Mouse (Mus musculus) limb, embryonic 13.5 days (tissue): ENCODE measurements around the gene Dlg2. TPM values are rescaled to one million over a fixed set of nuclear protein-coding genes. Genes with fewer than 3 reads are reported as not detected.

Source experiments
- ATAC-seq: fragments of 200-750 bp; cut with Nextera tagmentation; 2 replicates; pipeline ENCODE4 v1.8.0; 2017; ENCODE audit warnings: low read depth, moderate number of reproducible peaks, moderate TSS enrichment; ENCODE audit not compliant: low FRiP score
- H3K27ac ChIP-seq: fragments of 300-500 bp; sonication (generic); 2 replicates; pipeline ENCODE4 v1.5.1; 2015; ENCODE audit warnings: inconsistent platforms, mild to moderate bottlenecking, moderate library complexity
- H3K27me3 ChIP-seq: fragments of 300-500 bp; sonication (generic); 2 replicates; pipeline ENCODE4 v1.6.1; 2015; ENCODE audit warnings: mild to moderate bottlenecking, inconsistent platforms
- H3K36me3 ChIP-seq: fragments of 300-500 bp; sonication (generic); 2 replicates; pipeline ENCODE4 v1.6.1; 2015; ENCODE audit warnings: inconsistent platforms, mild to moderate bottlenecking, moderate library complexity
- H3K4me1 ChIP-seq: fragments of 300-500 bp; sonication (generic); 2 replicates; pipeline ENCODE4 v1.6.1; 2015; ENCODE audit warnings: inconsistent platforms
- H3K4me2 ChIP-seq: fragments of 300-500 bp; sonication (generic); replicated peaks from 2 replicates; pipeline ENCODE4 v1.6.1; 2015; ENCODE audit warnings: inconsistent platforms, mild to moderate bottlenecking, moderate library complexity
- H3K4me3 ChIP-seq: fragments of 300-500 bp; sonication (generic); 2 replicates; pipeline ENCODE4 v1.5.1; 2015; ENCODE audit warnings: moderate library complexity, mild to moderate bottlenecking, inconsistent platforms
- H3K9ac ChIP-seq: fragments of 300-500 bp; sonication (generic); 2 replicates; pipeline ENCODE4 v1.6.1; 2015; ENCODE audit warnings: mild to moderate bottlenecking, inconsistent platforms
- H3K9me3 ChIP-seq: fragments of 300-500 bp; sonication (generic); 2 replicates; pipeline ENCODE4 v1.6.1; 2016; ENCODE audit warnings: inconsistent platforms
- WGBS: fragments of 180-500 bp; shearing (Covaris S2); methylation state at CpG from one replicate; pipeline ENCODE4 v1.1.7; 2015; 5-methylcytosine and 5-hydroxymethylcytosine counted together
- polyA plus RNA-seq: library from polyadenylated mRNA; unstranded; fragments of >200 nt; fragmentation: Nextera tagmentation; extraction: Ambion mirVana; gene quantifications from 2 replicates; pipeline ENCODE4 v1.2.1, GENCODE M21; 2015

The Dlg2 gene
- polyA plus RNA-seq, 1 experiment from 2014 or later = 4.2 TPM

DNA sequence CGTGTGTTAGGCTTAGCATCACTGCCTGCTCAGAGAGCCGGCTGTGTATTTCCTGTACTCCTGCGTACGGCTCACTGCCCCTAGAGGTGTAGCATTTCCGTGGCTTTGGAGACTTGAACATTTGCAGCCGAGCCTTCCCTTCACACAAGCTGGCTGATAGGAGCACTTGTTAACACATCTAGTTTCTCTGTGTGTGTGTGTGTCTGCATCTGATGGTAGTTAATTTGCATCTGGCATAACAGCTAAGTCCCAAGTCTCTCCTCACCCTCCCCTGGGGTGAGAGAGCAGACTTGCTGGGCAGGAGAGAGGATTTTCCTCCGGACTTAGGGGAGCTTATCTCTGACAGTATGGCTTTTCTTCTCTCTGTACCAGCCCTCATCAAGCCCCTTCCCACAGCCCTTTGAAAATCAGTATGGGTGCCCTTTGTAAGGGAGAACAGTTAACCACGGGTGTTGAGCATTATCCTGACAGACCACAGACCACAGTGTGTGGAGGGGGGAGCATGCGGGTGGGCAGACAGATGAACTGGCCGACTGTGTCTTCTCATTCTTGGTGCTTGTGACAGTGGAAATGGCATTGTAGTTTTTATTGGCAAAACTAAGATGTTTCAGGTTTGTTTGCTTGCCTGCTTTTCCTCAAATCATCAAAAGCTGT lies 1705.6 kb downstream of the Dlg2 start:
- H3K4me1 ChIP-seq = peaks cover 24% of the 10 kb centered on the region
- H3K9ac ChIP-seq = no peak overlapping the region
- H3K9me3 ChIP-seq = no peaks in the 10 kb centered on the region
- peaks cover 21% of the 10 kb centered on the region for H3K27me3 ChIP-seq
- H3K27ac ChIP-seq = no peak overlapping the region
- peak overlapping the region; percentile 70 for H3K4me2 ChIP-seq
- H3K4me3 ChIP-seq = peak overlapping the region; percentile 38
- ATAC-seq = no peak
- H3K36me3 ChIP-seq = no peaks in the 10 kb centered on the region
- WGBS = 10% methylated on average over 10 of the region's 10 CpGs

DNA sequence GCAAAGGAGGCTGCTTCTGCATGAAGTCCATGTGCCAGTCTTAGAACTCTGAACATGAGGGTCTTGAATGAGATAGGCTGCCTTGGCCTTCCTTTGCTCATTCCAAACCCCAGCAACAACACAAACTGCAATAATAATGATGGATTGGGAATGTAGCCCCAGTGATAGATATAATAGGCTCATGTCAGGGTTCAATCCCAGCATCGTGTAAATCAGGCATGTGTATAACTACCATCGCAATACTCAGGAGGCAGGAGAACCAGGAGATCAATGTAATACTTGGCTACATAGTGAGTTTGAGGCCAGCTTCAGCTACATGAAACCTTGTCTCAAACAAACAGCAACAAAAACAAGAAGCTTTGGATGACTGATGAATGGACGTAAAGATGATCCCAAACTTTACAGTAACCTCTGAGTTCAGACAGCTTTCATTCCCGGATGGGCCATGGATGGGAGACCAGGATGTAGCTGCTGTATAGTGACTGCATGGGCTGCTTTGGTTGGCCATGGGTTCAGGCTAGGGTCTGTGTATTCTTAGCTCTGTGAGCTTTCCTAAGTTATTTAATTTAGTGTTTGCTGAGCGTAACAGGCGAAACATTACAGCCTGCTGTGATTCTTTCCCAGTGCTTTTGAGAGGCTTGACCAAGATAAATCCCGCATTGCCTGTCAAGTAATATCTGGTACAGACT lies 1708.0 kb downstream of the Dlg2 start:
- Histone ChIP-seq H3K4me3 (no peak overlapping the region), H3K9ac (no peak overlapping the region), H3K4me2 (no peak overlapping the region), H3K9me3 (no peaks in the 10 kb centered on the region), H3K27me3 (peaks cover 20% of the 10 kb centered on the region), H3K36me3 (no peaks in the 10 kb centered on the region), H3K4me1 (peaks cover 27% of the 10 kb centered on the region), H3K27ac (no peak overlapping the region)
- ATAC-seq = no peak
- WGBS = 89% methylated on average over 7 of the region's 7 CpGs

DNA sequence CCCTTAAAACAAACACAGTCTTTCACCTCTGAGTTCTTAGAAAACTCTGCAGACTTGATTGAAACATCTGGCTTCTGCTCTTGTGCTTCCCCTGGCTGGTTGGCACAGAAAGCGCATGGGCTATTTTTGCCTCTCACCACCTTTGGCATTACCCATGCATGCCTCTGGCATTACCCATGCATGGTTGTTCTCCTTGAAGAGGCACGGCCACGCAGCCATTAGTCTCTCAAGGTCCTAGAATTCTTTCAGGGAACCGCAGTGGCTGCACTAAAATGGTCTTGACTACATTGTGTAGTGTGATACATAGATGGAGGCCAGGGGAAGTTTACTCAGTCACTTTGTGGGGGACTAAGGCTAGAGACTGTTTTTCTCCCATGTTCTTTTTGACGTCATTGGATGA lies 1709.9 kb downstream of the Dlg2 start:
- Histone ChIP-seq H3K9ac (no peak overlapping the region), H3K36me3 (no peaks in the 10 kb centered on the region), H3K4me1 (peaks cover 15% of the 10 kb centered on the region), H3K27me3 (peaks cover 11% of the 10 kb centered on the region; the same call in 1 of the 2 replicates), H3K4me2 (no peak overlapping the region), H3K9me3 (no peaks in the 10 kb centered on the region), H3K27ac (no peak overlapping the region), H3K4me3 (no peak overlapping the region)
- 83% methylated on average over 5 of the region's 5 CpGs for WGBS
- ATAC-seq = no peak

DNA sequence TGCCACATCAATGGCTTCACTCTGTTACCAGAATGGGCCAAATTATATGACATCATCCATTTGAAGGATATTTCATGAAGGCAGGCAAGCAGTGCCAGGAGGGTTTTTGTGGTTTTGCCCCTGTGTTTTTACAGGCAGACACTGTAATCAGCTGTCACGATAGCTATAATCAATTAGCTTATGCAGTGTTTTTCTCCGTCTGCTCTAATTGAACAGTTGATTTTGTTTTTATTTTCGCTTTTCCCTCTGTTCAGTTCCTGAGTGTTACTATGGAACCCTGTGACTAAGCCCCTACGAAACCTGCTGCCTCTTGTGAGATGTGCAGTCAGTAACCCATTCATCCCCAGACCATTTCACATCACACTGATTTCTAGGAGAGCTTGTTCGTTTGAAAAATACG lies 1712.7 kb downstream of the Dlg2 start:
- H3K4me3 ChIP-seq = no peak overlapping the region
- 59% methylated on average over 6 of the region's 6 CpGs for WGBS
- H3K27ac ChIP-seq = no peak overlapping the region
- 0 out of 2 replicates have a peak, but pooled peaks cover 2% of the 10 kb centered on the region for H3K4me1 ChIP-seq
- no peaks in the 10 kb centered on the region for H3K27me3 ChIP-seq
- H3K36me3 ChIP-seq = no peaks in the 10 kb centered on the region
- no peak overlapping the region for H3K9ac ChIP-seq
- H3K4me2 ChIP-seq = no peak overlapping the region
- H3K9me3 ChIP-seq = no peaks in the 10 kb centered on the region
- no peak for ATAC-seq

DNA sequence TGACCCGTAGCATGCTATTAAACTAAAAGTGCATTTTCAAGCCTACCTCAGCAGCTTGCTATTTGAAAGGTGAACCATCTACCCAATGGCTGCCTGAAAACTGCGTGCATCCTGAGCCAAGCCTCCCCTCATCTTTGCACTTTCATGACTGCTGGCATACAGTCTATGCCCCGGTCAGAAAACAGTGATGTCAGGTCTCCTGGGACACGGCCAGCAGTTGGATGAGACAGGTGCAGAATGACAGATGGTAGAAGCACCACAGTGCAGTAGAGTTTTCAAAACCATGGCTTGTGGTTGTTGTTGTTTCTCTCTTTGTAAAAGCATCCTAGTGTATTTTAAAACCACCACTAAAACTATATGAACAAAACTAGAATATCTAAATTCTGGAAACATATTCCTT lies 1719.5 kb downstream of the Dlg2 start:
- ATAC-seq = no peak
- no peak overlapping the region for H3K4me2 ChIP-seq
- H3K9me3 ChIP-seq = no peaks in the 10 kb centered on the region
- H3K36me3 ChIP-seq = no peaks in the 10 kb centered on the region
- H3K27me3 ChIP-seq = no peaks in the 10 kb centered on the region
- no peak overlapping the region for H3K9ac ChIP-seq
- 78% methylated on average over 4 of the region's 4 CpGs for WGBS
- H3K4me3 ChIP-seq = no peak overlapping the region
- H3K4me1 ChIP-seq = no peaks in the 10 kb centered on the region
- no peak overlapping the region for H3K27ac ChIP-seq

DNA sequence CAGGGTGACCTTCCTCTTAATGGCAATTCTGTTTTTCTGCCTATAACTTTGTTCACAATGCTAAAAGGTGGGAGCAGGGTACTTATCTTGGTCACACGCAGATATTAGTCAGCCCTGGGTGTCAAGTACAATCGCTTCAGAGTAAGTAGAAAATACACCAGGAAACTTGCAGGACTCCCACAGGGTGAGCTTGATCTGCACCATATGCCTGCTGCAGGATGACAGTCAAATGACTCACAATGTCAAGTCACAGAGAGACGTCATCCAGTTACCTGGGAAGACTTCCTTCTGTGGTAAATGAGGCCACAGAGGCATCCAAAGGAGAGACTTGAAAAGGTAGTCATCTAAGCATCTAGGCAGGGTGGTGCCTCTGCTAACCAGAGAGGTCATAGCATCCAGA lies 1721.1 kb downstream of the Dlg2 start:
- no peaks in the 10 kb centered on the region for H3K27me3 ChIP-seq
- H3K4me1 ChIP-seq = no peaks in the 10 kb centered on the region
- H3K4me2 ChIP-seq = no peak overlapping the region
- no peak overlapping the region for H3K4me3 ChIP-seq
- no peaks in the 10 kb centered on the region for H3K9me3 ChIP-seq
- 72% methylated on average over 3 of the region's 3 CpGs for WGBS
- ATAC-seq = no peak
- H3K27ac ChIP-seq = no peak overlapping the region
- no peak overlapping the region for H3K9ac ChIP-seq
- no peaks in the 10 kb centered on the region for H3K36me3 ChIP-seq

DNA sequence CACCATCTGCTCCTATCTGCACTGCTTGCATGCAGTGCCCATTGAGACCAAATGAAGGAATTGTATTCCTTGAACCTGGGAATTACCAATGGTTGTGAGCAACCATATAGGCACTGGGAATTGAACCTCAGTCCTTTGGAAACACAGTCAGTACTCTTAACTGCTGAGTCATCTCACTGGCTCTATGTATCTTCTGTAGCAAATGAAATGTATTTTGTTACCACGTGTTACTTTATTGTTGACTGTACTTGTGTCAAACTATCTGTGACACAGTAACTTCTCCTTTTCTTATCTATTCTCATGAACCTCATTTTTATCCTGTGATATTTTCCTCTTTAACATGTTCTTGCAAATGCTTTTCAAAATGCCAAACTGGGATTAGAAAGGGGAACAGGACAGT lies 1722.7 kb downstream of the Dlg2 start:
- Histone ChIP-seq H3K9ac (no peak overlapping the region), H3K27me3 (no peaks in the 10 kb centered on the region), H3K27ac (no peak overlapping the region), H3K9me3 (no peaks in the 10 kb centered on the region), H3K4me2 (no peak overlapping the region), H3K4me3 (no peak overlapping the region), H3K4me1 (no peaks in the 10 kb centered on the region), H3K36me3 (no peaks in the 10 kb centered on the region)
- WGBS = 88% methylated on average over 1 of the region's 1 CpGs
- ATAC-seq = no peak

DNA sequence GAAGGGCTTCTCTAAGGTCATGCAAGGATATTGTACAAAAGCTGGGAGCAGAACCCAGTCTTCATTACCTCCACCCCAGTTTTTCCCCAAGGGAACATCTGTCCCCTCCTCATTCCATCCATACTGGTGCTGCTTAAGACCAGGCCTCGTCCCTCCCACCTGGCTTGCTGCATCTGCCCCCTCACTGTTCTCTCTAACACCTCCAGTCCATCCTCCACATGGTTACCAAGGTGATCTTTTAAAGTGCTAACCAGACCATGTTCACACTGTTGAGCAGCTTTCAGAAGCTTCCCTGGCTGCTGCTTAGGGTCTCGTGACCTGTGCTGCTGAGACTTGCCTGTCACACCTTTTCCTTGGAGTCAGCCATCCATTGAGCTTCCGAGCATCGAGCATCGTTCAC lies 1734.2 kb downstream of the Dlg2 start:
- ATAC-seq = no peak
- H3K27me3 ChIP-seq = no peaks in the 10 kb centered on the region
- H3K4me2 ChIP-seq = no peak overlapping the region
- no peak overlapping the region for H3K4me3 ChIP-seq
- WGBS = 82% methylated on average over 5 of the region's 5 CpGs
- no peaks in the 10 kb centered on the region for H3K9me3 ChIP-seq
- no peak overlapping the region for H3K27ac ChIP-seq
- H3K36me3 ChIP-seq = no peaks in the 10 kb centered on the region
- H3K4me1 ChIP-seq = peaks cover 12% of the 10 kb centered on the region
- no peak overlapping the region for H3K9ac ChIP-seq

DNA sequence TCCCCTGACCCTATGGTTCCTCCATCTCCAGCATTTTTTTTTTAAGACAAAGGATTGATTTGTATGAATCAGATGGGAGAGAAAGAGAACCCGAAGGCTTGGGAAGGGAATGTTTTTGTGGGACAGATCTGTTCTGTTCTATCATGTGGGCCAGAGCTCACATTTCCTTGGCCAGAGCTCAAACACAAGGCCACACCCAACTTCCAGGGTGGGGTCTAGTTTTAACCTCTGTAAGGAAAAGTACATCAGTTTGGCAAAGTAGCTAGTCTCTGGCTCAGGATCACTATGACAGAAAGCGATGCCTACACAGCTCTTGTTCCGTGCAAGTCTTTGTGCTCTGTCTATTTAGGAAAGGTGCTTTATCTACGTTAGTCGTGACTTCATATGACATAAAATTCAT lies 1737.3 kb downstream of the Dlg2 start:
- 89% methylated on average over 5 of the region's 5 CpGs for WGBS
- Histone ChIP-seq H3K27ac (no peak overlapping the region), H3K4me1 (peaks cover 12% of the 10 kb centered on the region), H3K36me3 (no peaks in the 10 kb centered on the region), H3K27me3 (no peaks in the 10 kb centered on the region), H3K9ac (no peak overlapping the region), H3K4me2 (no peak overlapping the region), H3K9me3 (no peaks in the 10 kb centered on the region), H3K4me3 (no peak overlapping the region)
- ATAC-seq = no peak

DNA sequence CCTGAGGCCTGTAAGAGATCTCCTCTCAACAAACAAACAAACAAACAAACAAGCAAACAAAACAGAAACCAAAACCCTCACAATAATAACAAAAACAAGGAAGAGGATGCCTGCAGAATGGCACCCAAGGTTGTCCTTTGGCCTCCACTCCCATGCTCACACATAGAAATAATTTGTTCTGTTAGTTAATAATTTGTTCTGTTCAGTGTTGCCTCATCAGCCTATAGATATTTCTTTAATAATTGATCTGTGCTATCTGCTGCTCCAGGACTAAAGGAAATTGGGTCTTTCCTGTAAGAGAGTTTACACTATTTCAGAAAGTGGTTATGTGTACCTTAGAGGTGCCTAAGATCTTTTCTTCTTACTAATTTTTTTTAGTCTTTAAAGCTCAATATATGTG lies 1741.7 kb downstream of the Dlg2 start:
- Histone ChIP-seq H3K4me2 (no peak overlapping the region), H3K4me3 (no peak overlapping the region), H3K9ac (no peak overlapping the region), H3K4me1 (no peaks in the 10 kb centered on the region), H3K9me3 (no peaks in the 10 kb centered on the region), H3K36me3 (no peaks in the 10 kb centered on the region), H3K27ac (no peak overlapping the region), H3K27me3 (0 out of 2 replicates have a peak, but pooled peaks cover 2% of the 10 kb centered on the region)
- no peak for ATAC-seq

DNA sequence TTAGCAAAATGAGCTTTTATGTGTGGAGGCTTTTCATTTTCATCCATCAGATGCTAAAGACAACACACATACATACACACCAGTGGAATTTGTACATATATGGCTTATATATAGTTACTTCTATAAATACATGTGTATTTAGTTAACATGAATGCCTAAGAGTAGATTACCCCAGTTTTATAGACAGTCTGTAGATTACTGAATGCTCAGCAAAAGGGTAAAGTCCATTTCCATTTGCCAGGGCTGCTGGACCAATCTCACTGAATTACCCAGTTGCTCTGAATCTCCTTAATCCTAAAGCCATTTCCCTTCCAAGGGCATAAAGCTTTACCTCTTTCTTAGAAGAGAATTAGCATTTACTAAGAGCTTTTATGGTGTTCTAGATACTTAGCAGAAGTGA lies 1744.1 kb downstream of the Dlg2 start:
- Histone ChIP-seq H3K27ac (no peak overlapping the region), H3K27me3 (0 out of 2 replicates have a peak, but pooled peaks cover 2% of the 10 kb centered on the region), H3K9ac (no peak overlapping the region), H3K4me2 (no peak overlapping the region), H3K36me3 (no peaks in the 10 kb centered on the region), H3K9me3 (no peaks in the 10 kb centered on the region), H3K4me3 (no peak overlapping the region), H3K4me1 (no peaks in the 10 kb centered on the region)
- ATAC-seq = no peak

DNA sequence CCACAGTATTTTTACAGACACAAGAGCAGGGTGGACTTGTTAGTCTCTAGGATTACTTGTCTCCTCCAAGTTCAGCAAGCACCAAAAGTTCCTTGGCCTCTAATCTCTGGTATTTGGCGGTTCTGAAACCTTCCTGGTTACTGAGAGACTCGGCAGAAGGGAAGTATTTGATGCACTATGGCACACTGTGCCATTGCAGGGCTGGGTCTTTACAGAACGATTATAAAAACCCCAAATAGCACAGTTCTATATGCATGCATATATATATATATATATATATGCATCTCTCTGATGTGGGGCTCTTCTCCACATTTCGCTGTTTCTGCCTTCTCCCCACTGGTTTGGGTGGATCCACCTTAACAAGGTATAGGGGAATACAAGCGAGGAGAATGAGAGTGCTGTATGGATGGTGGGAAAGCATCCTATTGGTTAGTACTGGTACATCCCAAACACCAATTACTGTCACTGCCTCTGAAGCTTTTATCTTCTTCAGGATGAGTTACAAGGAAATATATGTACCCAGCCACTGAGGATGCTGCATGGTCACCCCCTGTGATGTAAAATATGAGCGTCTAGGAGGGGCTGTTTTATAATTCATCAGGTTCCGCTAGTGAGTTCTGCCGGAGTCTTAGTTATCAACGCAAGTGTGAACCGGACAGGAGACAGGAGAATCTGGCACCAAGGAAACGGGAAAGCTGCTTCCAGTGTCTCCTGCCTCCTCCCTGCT lies 1758.2 kb downstream of the Dlg2 start:
- Histone ChIP-seq H3K4me2 (peak overlapping the region; percentile 61), H3K4me3 (peak overlapping the region; percentile 30), H3K9me3 (no peaks in the 10 kb centered on the region), H3K27me3 (no peaks in the 10 kb centered on the region), H3K9ac (no peak overlapping the region), H3K36me3 (no peaks in the 10 kb centered on the region), H3K4me1 (peaks cover 38% of the 10 kb centered on the region), H3K27ac (no peak overlapping the region)
- no peak for ATAC-seq
- 69% methylated on average over 11 of the region's 11 CpGs for WGBS
